Mouse (Mus musculus) gastrocnemius, adult 18-20 months (tissue): ENCODE data around the gene Cd34. TPM values are rescaled to one million over a fixed set of nuclear protein-coding genes. Genes with fewer than 3 reads are reported as not detected.

Experiments used
- DNase-seq: peaks from one replicate; pipeline ENCODE4 v3.0.0; 2021; ENCODE audit warnings: low spot score
- total RNA-seq, 2 experiments: library from RNA; stranded (reverse); gene quantifications; 2 replicates each; pipeline ENCODE4 v1.2.3; 2021

Gene Cd34
- total RNA-seq, 2 experiments from 2014 or later = 26.6 to 37.0 TPM

DNA sequence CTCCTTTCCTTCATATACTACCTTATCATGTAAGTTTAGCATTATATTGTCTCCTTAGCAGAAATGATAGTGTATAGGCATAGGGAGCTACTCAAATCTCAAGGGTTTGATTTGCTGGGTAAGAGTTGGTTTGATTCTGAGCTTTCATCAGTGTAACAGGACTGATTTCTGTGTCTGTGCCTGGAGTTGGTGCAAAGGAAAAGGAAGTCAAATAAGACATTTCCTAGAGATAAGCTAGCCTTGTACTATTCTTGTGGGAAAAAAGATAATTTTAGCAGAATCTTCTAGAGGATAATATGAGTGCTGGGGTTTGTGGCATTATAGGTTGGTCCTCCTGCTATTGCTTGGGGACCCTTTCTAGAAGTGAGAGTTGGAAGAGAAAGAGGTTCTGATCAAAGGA lies 67.6 kb downstream of the Cd34 start:
- no peak for DNase-seq

Other genes with a start within 250 kb of the Cd34 start
- 1 to 10 TPM; 1.1 to 1.4 TPM for gene Cd46, start 153.4 kb downstream of the Cd34 start, total RNA-seq
- 10 to 100 TPM; 30.6 to 31.9 TPM for gene Cr1l, start 192.8 kb downstream of the Cd34 start, total RNA-seq
- not detected for gene Cr2, start 237.9 kb downstream of the Cd34 start, total RNA-seq